Mouse (Mus musculus): ENCODE data around the gene Vav3.

The Vav3 gene

GRCm38 (mm10) chr3:109353814-109354213, 13.4 kb downstream of the Vav3 start:
- no peak for DNase-seq

- DNase-seq: no peak
Measured at GRCm38 (mm10) chr3:109355158-109355557, 14.7 kb downstream of the Vav3 start.

- no peak for DNase-seq
Measured at GRCm38 (mm10) chr3:109360746-109361145, 20.3 kb downstream of the Vav3 start.

GRCm38 (mm10) chr3:109361882-109362281, 21.4 kb downstream of the Vav3 start:
- DNase-seq: no peak

- no peak for DNase-seq
Measured at GRCm38 (mm10) chr3:109362310-109362709, 21.9 kb downstream of the Vav3 start.

- no peak for DNase-seq
Measured at GRCm38 (mm10) chr3:109363522-109363921, 23.1 kb downstream of the Vav3 start.

- no peak for DNase-seq
Measured at GRCm38 (mm10) chr3:109365875-109366274, 25.4 kb downstream of the Vav3 start.

- peak; percentile 2 for DNase-seq
Measured at GRCm38 (mm10) chr3:109366411-109366851, 26.0 kb downstream of the Vav3 start.

GRCm38 (mm10) chr3:109368383-109369289, 28.2 kb downstream of the Vav3 start:
- no peak for DNase-seq

- DNase-seq: no peak
Measured at GRCm38 (mm10) chr3:109371576-109371975, 31.1 kb downstream of the Vav3 start.

- DNase-seq: no peak
Measured at GRCm38 (mm10) chr3:109372678-109373077, 32.2 kb downstream of the Vav3 start.

GRCm38 (mm10) chr3:109378278-109378677, 37.8 kb downstream of the Vav3 start:
- DNase-seq: no peak

GRCm38 (mm10) chr3:109378684-109379083, 38.2 kb downstream of the Vav3 start:
- no peak for DNase-seq

GRCm38 (mm10) chr3:109388730-109389129, 48.3 kb downstream of the Vav3 start:
- DNase-seq: no peak

- no peak for DNase-seq
Measured at GRCm38 (mm10) chr3:109401527-109401926, 61.1 kb downstream of the Vav3 start.

GRCm38 (mm10) chr3:109411294-109411693, 70.8 kb downstream of the Vav3 start:
- no peak for DNase-seq

- DNase-seq: no peak
Measured at GRCm38 (mm10) chr3:109420403-109420802, 80.0 kb downstream of the Vav3 start.

GRCm38 (mm10) chr3:109421019-109421418, 80.6 kb downstream of the Vav3 start:
- no peak for DNase-seq

- DNase-seq: no peak
Measured at GRCm38 (mm10) chr3:109423440-109424079, 83.1 kb downstream of the Vav3 start.

- DNase-seq: no peak
Measured at GRCm38 (mm10) chr3:109431285-109431684, 90.8 kb downstream of the Vav3 start.

GRCm38 (mm10) chr3:109438552-109438951, 98.1 kb downstream of the Vav3 start:
- DNase-seq: no peak

GRCm38 (mm10) chr3:109439253-109439652, 98.8 kb downstream of the Vav3 start:
- DNase-seq: no peak

GRCm38 (mm10) chr3:109440001-109440400, 99.5 kb downstream of the Vav3 start:
- no peak for DNase-seq

- no peak for DNase-seq
Measured at GRCm38 (mm10) chr3:109444077-109444476, 103.6 kb downstream of the Vav3 start.
